In genomic region chr1:37622049-37622448, GRCm38 (mm10) we compare ENCODE assay signal across 17 mouse cellular contexts.
"Had no signal": no experiment of that assay in that cellular context is flagged by ENCODE, and none has a peak within 500 bp of the region (broad histone marks: within the 10 kb centered on the region; RNA-seq: fewer than 3 reads in every experiment).

No protein-coding gene starts in this region.

- H3K9ac ChIP-seq: limb, embryonic 13.5 days; liver, embryonic 12.5 days; liver, embryonic 15.5 days; lung, embryonic 15.5 days; stomach, embryonic 15.5 days had no signal

- H3K27ac ChIP-seq: limb, embryonic 10.5 days; limb, embryonic 13.5 days; liver, embryonic 12.5 days; liver, embryonic 15.5 days; lung, embryonic 15.5 days; stomach, embryonic 15.5 days had no signal

- ATAC-seq: intestine, embryonic 16.5 days; liver, embryonic 12.5 days had no signal

- H3K9me3 ChIP-seq: limb, embryonic 10.5 days; limb, embryonic 13.5 days; liver, embryonic 12.5 days; liver, embryonic 15.5 days; lung, embryonic 15.5 days; stomach, embryonic 15.5 days had no signal

- H3K36me3 ChIP-seq: limb, embryonic 10.5 days; limb, embryonic 13.5 days; liver, embryonic 12.5 days; liver, embryonic 15.5 days; lung, embryonic 15.5 days; stomach, embryonic 15.5 days had no signal

- H3K4me3 ChIP-seq: limb, embryonic 10.5 days; limb, embryonic 13.5 days; liver, embryonic 12.5 days; liver, embryonic 15.5 days; lung, embryonic 15.5 days; stomach, embryonic 15.5 days had no signal

- H3K4me2 ChIP-seq: limb, embryonic 13.5 days; liver, embryonic 12.5 days; liver, embryonic 15.5 days; lung, embryonic 15.5 days; midbrain, embryonic 11.5 days; stomach, embryonic 15.5 days had no signal

- DNase-seq: kidney, adult 18-20 months; kidney, postnatal 36 days; layer of hippocampus, postnatal 36 days; liver; lung, adult 18-20 months; lung, postnatal 10 days; lung, postnatal 36 days; midbrain, embryonic 14.5 days; thymus, postnatal 25 days had no signal

- H3K27me3 ChIP-seq: limb, embryonic 13.5 days; liver, embryonic 12.5 days; liver, embryonic 15.5 days; lung, embryonic 15.5 days; stomach, embryonic 15.5 days had no signal

- H3K4me1 ChIP-seq: liver, embryonic 12.5 days; liver, embryonic 15.5 days had no signal
